Mouse (Mus musculus) brown adipose tissue, adult 24 weeks (tissue): ENCODE measurements at regions not wholly inside any gene's neighbourhood (a gene's known extent, or its start where the extent isn't known, plus 50 kb on each side); places are given as distances from the start of the nearest gene placed in this dataset.
A peak's percentile ranks its signal among the peaks of the same experiment; 100 is the strongest.
"Not testable (repeated sequence)": the region's sequence is repeated elsewhere in the genome, so short reads cannot be mapped to it uniquely, and the experiment has no call there.

Source experiments
- H3K27ac ChIP-seq: fragments of 200-500 bp; replicated peaks from 2 replicates; pipeline ENCODE4 v1.5.1; 2012; ENCODE audit warnings: low read depth, mild to moderate bottlenecking, low read length
- H3K4me1 ChIP-seq: fragments of 200-500 bp; 2 replicates; pipeline ENCODE4 v1.6.1; 2012; ENCODE audit warnings: low read length, mixed read lengths; ENCODE audit not compliant: control insufficient read depth, insufficient read depth, insufficient read length
- H3K4me3 ChIP-seq: fragments of 200-500 bp; 2 replicates; pipeline ENCODE4 v1.5.1; 2012; ENCODE audit warnings: low read depth, mild to moderate bottlenecking, low read length, moderate library complexity; ENCODE audit not compliant: insufficient read depth

- H3K4me1 ChIP-seq, H3K27ac ChIP-seq: not testable (repeated sequence)
- H3K4me3 ChIP-seq, result peak overlapping the region; percentile 37
Measured at GRCm38 (mm10) chr8:48042456-48043395, 52.0 kb upstream of the Wwc2 start.

GRCm38 (mm10) chr8:48047385-48047784 lies 51.5 kb upstream of the Dctd start:
- no peaks in the 10 kb centered on the region for H3K4me1 ChIP-seq
- H3K27ac ChIP-seq, result no peak overlapping the region
- H3K4me3 ChIP-seq, result no peak overlapping the region
